Mouse (Mus musculus): ENCODE measurements around the gene Ankrd6. TPM values are rescaled to one million over a fixed set of nuclear protein-coding genes. Genes with fewer than 3 reads are reported as not detected.

Ankrd6 gene
- polyA plus RNA-seq (2016; fragmentation: Nextera tagmentation; extraction: Ambion mirVana) = 22.3 and 22.6 TPM in 2 replicates

DNA sequence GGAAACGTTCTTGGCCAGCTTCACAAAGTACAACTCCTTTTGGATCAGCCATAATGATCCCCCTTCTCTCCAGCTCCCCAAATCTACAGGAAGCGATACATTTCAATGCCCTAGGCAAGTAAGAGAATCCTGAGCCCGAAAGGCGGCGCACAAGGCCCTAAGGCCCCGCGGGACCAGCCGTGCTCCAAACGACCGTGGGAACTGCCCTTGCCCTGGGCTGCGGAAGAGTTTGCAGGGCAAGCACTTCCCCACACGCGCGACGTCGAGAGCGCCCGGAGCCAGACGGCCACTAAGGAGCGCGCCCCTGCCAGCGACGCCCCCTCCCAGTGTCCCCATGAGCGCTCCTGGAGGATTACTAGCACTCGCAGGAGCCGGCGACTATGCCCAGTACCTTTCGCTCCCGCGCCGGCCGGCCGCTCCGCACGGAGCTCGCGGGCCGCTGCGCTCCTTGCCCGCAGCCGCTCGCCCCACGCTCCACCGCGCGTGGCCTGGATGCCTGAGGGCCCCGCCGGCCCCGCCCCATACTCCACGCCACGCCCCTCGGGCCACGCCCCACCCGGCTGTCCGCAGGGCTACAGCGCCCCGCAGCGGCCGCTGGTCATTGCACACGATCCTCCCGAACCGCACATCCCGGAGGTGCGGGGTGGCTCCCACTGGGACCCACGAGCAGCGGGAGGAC, at the start of gene Ankrd6:
Gene Ankrd6, minus strand, starts transcription at position 486 of the 679 bp plus-strand sequence.
- Histone ChIP-seq H3K9me3 (no peaks in the 10 kb centered on the region), H3K9ac (peak within 1 kb of the TSS; percentile 64), H3K4me3 (replicated peaks) (peak within 1 kb of the TSS; percentile 74), H3K27me3 (peaks cover 37% of the 10 kb centered on the region), H3K36me3 (replicated peaks) (no peaks in the 10 kb centered on the region), H3K27ac (no peak within 1 kb of the TSS), H3K4me2 (peak within 1 kb of the TSS; percentile 81), H3K4me1 (peaks cover 32% of the 10 kb centered on the region)
- ATAC-seq (ENCODE audit: low FRiP score) = peak; percentile 93
- under 1% methylated on average over 63 of the region's 66 CpGs for WGBS

DNA sequence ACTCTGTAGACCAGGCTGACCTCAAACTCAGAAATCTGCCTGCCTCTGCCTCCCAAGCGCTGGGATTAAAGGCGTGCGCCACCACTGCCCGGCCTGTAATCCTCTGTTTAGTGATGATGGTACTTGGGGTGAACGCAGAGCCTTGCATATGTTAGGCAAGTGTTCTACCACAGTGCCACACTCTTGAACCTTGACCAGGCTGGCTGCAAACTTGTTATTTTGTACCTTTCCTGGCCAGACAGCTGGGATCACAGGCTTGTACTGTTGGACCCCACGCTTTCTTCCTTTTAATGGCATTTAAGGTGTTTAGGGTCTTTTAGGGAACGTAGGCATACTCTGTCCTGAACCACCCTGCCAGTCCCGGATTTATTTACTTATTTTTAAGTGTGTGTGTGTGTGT, 48.4 kb upstream of the Ankrd6 start:
- no peaks in the 10 kb centered on the region for H3K4me1 ChIP-seq
- H3K27me3 ChIP-seq = no peaks in the 10 kb centered on the region
- H3K4me3 ChIP-seq (replicated peaks) = no peak overlapping the region
- H3K9ac ChIP-seq = no peak overlapping the region
- no peaks in the 10 kb centered on the region for H3K9me3 ChIP-seq
- H3K4me2 ChIP-seq = no peak overlapping the region
- peaks cover 13% of the 10 kb centered on the region; the same call in 1 of the 2 replicates for H3K36me3 ChIP-seq (replicated peaks)
- H3K27ac ChIP-seq = no peak overlapping the region
- 94% methylated on average over 8 of the region's 8 CpGs for WGBS
- ATAC-seq (ENCODE audit: low FRiP score) = no peak

DNA sequence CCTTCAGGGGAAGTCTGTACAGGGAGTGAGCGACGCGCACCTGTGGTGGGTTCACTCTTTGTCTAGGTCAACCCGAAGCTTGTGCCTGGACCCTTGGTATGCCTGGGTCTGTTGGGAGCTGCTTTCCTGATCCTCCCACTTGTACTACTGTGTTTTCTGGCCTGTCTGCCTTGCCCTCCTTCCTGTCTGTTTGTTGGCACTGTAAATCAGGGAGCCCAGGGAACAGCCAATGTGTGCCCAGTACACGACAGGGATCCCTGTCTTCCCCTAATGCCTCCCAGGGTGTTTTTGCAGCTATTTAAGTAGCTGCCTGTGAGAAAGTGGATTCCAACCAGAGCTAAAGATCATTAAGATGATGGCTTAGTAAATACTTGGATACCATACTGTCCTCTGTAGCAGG, 46.9 kb upstream of the Ankrd6 start:
- Histone ChIP-seq H3K27me3 (no peaks in the 10 kb centered on the region), H3K27ac (no peak overlapping the region), H3K9ac (no peak overlapping the region), H3K4me1 (no peaks in the 10 kb centered on the region), H3K4me2 (no peak overlapping the region), H3K36me3 (replicated peaks) (peaks cover 7% of the 10 kb centered on the region; the same call in 1 of the 2 replicates), H3K9me3 (no peaks in the 10 kb centered on the region), H3K4me3 (replicated peaks) (no peak overlapping the region)
- ATAC-seq (ENCODE audit: low FRiP score) = no peak
- WGBS = 93% methylated on average over 5 of the region's 5 CpGs

DNA sequence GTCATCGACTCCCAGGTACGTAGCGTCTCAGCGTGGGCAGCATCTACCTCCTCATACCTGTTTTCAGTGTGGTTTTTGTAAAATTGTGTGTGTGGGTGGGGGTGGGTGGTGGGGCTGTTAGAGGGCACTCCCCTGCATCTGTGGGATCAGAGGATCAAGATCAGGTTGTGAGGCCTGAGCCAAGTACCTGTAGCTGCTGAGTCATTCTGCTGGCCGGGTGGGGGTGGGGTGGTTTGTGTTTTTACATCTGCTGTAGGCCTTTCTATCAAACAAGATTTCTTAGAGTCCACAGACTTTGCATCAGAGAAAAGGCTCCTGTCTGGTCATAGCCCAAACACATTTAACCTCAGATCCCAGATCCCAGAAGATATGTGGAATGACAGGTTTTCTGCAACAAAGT, 45.4 kb upstream of the Ankrd6 start:
- Histone ChIP-seq H3K9ac (no peak overlapping the region), H3K4me2 (no peak overlapping the region), H3K27ac (no peak overlapping the region), H3K4me1 (no peaks in the 10 kb centered on the region), H3K27me3 (no peaks in the 10 kb centered on the region), H3K9me3 (no peaks in the 10 kb centered on the region), H3K36me3 (replicated peaks) (peaks cover 7% of the 10 kb centered on the region; the same call in 1 of the 2 replicates), H3K4me3 (replicated peaks) (no peak overlapping the region)
- WGBS = over 99% methylated on average over 5 of the region's 5 CpGs
- no peak for ATAC-seq (ENCODE audit: low FRiP score)

DNA sequence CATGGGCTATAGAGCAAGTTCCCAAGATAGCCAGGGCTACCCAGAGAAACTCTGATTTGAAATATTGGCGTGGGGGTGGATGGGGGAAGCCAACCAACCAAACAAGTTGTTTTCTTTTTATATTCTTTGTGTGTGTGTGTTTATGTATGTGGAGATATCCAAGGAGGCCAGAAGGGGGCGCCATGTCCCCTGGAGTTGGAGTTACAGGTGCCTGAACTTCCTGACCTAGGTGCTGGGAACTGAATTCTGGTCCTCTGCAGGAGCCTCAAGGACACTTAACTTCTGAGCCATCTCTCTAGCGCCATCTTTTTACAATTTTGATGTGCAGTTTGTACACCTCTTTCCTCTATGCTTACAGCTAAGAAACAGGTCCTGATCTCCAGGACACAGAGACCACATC, 43.5 kb upstream of the Ankrd6 start:
- Histone ChIP-seq H3K27ac (no peak overlapping the region), H3K4me2 (no peak overlapping the region), H3K4me1 (no peaks in the 10 kb centered on the region), H3K9ac (no peak overlapping the region), H3K27me3 (no peaks in the 10 kb centered on the region), H3K4me3 (replicated peaks) (no peak overlapping the region), H3K36me3 (replicated peaks) (peaks cover 7% of the 10 kb centered on the region; the same call in 1 of the 2 replicates), H3K9me3 (no peaks in the 10 kb centered on the region)
- WGBS = 71% methylated on average over 3 of the region's 3 CpGs
- no peak for ATAC-seq (ENCODE audit: low FRiP score)

DNA sequence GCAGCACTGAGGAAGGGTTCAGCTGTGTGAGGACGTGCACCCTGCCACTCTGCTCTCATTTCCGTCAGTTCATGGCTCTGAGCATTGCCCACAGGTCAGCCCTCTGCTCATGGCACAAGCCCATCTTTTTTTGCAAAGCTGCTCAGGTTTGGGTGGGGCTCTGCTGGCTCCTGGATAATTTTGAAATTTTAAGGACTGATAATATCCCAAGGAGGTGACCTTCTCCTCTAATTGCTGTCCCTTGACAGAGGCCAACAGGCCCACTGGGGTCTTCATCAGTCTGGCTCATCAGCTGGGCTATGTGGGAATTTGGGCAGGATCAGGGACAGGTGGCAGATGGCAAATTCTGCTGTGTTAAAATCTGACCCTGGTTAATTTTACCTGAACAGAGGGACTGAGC, 38.7 kb upstream of the Ankrd6 start:
- no peaks in the 10 kb centered on the region for H3K36me3 ChIP-seq (replicated peaks)
- no peak for ATAC-seq (ENCODE audit: low FRiP score)
- no peak overlapping the region for H3K4me3 ChIP-seq (replicated peaks)
- no peaks in the 10 kb centered on the region for H3K9me3 ChIP-seq
- no peak overlapping the region for H3K4me2 ChIP-seq
- H3K27ac ChIP-seq = no peak overlapping the region
- WGBS = 86% methylated on average over 2 of the region's 2 CpGs
- peaks cover 19% of the 10 kb centered on the region for H3K4me1 ChIP-seq
- H3K27me3 ChIP-seq = no peaks in the 10 kb centered on the region
- no peak overlapping the region for H3K9ac ChIP-seq

DNA sequence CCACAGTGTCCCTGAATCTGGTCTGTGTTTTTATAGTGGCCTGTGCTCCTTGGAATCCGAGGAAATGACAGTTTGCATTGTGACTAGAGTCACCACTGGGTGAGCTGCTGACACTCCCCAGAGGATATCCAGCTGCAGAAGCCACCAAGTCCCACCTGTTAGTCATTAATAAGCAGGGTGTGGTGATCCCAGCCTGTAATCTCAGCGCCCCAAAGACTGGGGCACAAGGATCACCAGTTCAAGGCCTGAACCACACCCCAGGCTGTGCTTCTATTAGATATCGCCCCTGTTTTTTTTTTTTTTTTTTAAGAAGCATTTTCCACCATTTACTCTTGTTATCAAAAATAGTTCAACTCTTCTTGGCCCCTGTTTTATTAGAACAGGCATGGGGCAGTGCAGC, 36.4 kb upstream of the Ankrd6 start:
- Histone ChIP-seq H3K4me3 (replicated peaks) (no peak overlapping the region), H3K9ac (no peak overlapping the region), H3K27ac (no peak overlapping the region), H3K9me3 (no peaks in the 10 kb centered on the region), H3K4me1 (peaks cover 27% of the 10 kb centered on the region), H3K36me3 (replicated peaks) (no peaks in the 10 kb centered on the region), H3K27me3 (0 out of 2 replicates have a peak, but pooled peaks cover under 1% of the 10 kb centered on the region), H3K4me2 (no peak overlapping the region)
- no peak for ATAC-seq (ENCODE audit: low FRiP score)
- WGBS = 72% methylated on average over 3 of the region's 3 CpGs

DNA sequence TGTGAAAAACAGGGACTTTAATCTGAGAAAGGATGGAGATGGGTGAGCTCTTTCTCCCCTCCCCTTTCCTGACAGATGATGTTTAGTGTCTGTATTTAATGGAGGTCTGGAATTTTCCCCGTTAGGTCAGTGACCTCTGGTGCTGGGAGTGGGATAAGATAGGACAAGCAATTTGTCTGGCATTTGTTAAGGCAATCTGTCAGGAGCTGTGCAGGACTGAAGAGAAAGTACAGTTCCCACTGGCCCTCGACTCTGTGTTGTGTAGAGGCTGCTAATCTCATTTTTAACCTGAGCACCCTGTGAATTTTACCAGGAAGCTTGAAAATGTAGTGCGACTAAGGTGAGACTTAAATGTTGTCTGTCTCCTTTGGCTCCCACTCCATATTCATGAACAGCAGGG, 35.0 kb upstream of the Ankrd6 start:
- H3K9ac ChIP-seq = no peak overlapping the region
- no peaks in the 10 kb centered on the region for H3K9me3 ChIP-seq
- ATAC-seq (ENCODE audit: low FRiP score) = no peak
- no peak overlapping the region for H3K4me3 ChIP-seq (replicated peaks)
- no peaks in the 10 kb centered on the region for H3K36me3 ChIP-seq (replicated peaks)
- H3K4me1 ChIP-seq = peaks cover 29% of the 10 kb centered on the region
- H3K4me2 ChIP-seq = peak overlapping the region; percentile 23
- peaks cover 13% of the 10 kb centered on the region for H3K27me3 ChIP-seq
- 4% methylated on average over 3 of the region's 3 CpGs for WGBS
- peak overlapping the region; percentile 95; the same call in 1 of the 2 replicates for H3K27ac ChIP-seq

DNA sequence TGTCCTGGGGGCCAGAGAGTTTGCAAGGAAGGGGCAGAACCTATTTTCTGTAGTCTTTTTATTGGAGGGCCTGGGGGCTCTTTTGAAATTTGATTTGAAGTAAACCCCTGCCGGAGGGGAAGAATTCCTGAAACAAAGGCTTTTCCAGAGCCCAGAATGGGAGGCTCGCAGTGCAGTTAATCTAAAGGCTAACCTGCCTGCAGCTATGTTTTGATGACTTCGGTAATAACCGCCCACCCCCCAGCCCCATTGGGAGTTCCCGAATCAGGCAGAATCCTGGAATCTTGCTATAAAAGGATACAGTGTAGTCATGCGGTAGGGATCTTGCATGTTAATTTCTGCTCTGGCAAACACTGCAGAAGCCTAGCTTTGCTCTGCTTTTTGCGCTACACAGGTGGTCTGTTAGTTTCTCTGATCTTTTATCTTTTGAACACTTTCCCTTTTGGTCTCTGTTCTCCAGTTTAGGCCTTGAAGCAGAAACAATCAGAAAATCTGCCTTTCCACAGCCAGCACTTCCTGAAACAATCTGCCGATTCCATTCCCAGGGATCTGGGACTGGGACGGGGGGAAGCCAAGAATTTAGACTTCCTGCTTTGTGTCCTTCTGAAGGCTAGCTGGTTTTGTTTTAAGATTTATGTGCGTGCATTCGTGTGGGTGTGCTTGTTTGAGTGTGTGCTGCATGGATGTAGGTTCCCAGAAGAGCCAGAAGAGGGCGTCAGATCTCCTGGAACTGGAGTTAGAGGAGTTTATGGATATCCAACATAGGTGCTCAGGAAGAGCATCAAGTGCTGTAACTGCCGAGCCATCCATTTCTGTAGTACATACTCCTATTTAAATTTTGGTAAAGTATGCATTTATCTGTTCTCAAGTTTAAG, 34.4 kb upstream of the Ankrd6 start:
- no peak for ATAC-seq (ENCODE audit: low FRiP score)
- Histone ChIP-seq H3K4me3 (replicated peaks) (peak overlapping the region; percentile 85), H3K4me1 (peaks cover 29% of the 10 kb centered on the region), H3K27me3 (peaks cover 15% of the 10 kb centered on the region), H3K36me3 (replicated peaks) (no peaks in the 10 kb centered on the region), H3K9me3 (no peaks in the 10 kb centered on the region), H3K27ac (peak overlapping the region; percentile 95), H3K4me2 (peak overlapping the region; percentile 92), H3K9ac (peak overlapping the region; percentile 93)
- WGBS = 8% methylated on average over 13 of the region's 13 CpGs

DNA sequence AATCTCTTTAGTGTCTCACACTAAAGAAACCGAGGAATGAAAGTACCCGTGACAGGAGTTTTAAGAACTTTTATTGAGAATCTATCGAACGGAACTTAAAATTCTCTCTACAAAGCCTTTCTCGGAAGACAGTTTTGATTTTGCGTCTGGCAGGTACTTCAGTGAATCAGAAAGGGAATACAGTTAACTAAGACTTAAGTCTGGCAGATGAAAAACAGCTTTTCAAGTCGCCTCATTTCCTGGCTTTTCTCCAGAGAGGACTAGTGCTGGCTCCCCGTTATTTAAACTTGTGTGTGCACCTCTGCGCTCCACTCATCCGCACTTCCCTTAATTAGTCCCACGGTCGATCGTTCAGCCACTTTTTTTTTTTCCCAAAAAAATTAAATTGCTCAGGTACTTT, 33.6 kb upstream of the Ankrd6 start:
- Histone ChIP-seq H3K27ac (peak overlapping the region; percentile 95), H3K9ac (peak overlapping the region; percentile 93), H3K4me1 (peaks cover 29% of the 10 kb centered on the region), H3K4me3 (replicated peaks) (peak overlapping the region; percentile 85), H3K36me3 (replicated peaks) (no peaks in the 10 kb centered on the region), H3K27me3 (peaks cover 15% of the 10 kb centered on the region), H3K9me3 (no peaks in the 10 kb centered on the region), H3K4me2 (peak overlapping the region; percentile 92)
- under 1% methylated on average over 13 of the region's 13 CpGs for WGBS
- ATAC-seq (ENCODE audit: low FRiP score) = no peak

DNA sequence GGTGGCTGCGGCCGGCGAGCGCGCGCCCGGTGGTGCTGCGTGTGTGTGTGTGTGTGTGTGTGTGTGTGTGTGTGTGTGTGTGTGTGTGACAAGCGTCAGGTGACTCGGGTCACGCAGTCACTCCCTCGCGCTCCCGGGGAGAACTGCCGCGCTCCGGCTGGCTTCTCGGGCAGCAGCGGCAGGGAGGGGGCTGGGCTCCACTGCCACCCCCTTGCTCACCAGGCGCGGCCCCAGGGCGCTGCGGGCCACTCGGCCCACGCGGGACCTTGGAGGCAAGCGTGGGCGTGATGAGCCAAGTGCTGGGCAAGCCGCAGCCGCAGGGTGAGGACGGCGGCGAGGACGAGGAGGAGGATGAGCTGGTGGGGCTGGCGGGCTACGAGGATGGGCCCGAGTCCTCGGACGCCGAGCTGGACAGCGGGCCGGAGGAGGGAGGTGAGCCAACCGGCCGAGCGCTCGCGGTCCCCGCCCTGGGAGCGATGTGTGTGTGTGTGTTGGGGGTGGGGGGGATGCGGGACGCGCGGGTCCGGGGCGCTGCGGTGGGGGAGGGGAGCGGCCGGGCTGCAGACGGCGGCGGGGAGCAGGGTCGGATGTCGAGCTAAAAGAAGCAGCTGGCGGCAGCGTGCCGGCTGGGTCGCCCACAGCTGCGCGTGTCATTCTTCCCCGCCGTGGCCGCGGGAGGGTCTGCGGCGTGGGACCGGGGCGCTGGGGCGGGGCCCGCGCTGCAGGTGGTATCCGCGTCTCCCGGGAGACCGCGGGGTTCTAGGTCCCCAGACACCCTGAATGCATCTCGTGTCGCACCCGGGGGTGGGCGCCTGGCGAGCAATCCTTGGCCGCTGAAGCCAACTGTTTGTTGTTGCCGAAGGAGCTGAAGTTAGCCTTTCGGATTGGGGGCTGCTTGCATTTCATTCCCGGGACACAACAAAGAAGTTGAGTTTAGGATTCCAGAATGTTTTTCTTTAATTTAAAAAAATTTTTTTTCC, 32.8 kb upstream of the Ankrd6 start:
- Histone ChIP-seq H3K4me3 (replicated peaks) (peak overlapping the region; percentile 85), H3K9me3 (no peaks in the 10 kb centered on the region), H3K36me3 (replicated peaks) (no peaks in the 10 kb centered on the region), H3K27me3 (peaks cover 15% of the 10 kb centered on the region), H3K4me2 (peak overlapping the region; percentile 92), H3K9ac (peak overlapping the region; percentile 93), H3K27ac (peak overlapping the region; percentile 95), H3K4me1 (peaks cover 29% of the 10 kb centered on the region)
- under 1% methylated on average over 75 of the region's 94 CpGs for WGBS
- ATAC-seq (ENCODE audit: low FRiP score) = peak; percentile 76
